Mouse (Mus musculus) kidney, adult 11 months (tissue): Measurements from ENCODE around the gene Elk4.

Experiments used
- DNase-seq: peaks from one replicate; pipeline ENCODE4 v3.0.0; 2022

The Elk4 gene

DNA sequence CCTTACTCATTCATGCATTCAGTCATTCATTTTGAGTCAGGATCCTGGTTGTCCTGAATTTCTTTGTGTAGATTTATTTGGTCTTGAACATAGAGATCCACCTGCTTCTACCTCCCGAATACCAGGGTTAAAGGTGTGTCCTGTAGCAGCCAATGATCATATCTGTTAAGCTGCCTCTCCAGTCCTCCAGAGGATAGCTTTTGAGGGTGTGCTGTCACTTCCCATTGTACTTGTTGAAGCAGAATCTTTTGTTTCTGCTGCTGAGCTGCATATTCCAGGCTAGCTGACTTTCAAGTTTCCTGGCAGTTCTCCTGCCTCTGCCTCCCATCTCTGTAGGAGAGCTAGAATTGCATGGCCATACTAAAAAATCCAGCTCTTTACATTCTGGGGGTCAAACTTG, 9.3 kb downstream of the Elk4 start:
- no peak for DNase-seq

DNA sequence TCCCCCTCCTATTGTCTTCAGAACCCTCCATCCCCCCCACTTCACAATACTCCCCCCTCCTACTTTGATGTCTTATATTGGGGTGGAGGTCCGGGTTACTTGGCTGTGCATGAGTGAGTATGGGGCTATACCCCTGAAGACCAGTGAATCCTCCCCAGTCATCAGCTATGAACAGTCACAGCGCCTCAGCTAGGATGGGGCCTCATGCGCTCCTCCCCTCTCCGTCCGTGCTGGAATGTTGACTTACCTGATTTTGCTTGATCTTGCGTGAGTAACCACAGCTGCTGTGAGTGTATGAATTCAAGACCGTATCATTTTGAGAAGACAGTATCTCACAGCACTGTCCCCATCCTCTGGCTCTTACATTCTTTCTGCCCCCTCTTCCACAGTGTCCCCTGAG, 12.5 kb downstream of the Elk4 start:
- no peak for DNase-seq

DNA sequence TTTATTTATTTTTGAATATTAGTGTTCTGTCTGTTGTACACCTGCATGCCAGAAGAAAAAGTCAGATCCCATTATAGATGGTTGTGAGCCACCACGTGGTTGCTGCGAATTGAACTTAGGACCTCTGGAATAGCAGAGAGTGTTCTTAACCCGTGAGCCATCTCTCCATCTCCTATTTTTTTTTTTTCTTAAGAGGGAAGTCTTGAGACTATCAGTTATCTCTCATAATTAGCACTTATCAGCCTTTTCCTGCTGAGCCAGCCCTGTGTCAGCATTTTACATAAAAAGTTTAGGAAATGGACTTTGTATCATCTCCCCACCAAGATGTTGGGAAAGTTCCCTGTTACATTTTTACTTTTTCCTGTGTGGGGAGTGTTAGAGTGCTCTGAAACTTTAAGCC, 14.7 kb downstream of the Elk4 start:
- no peak for DNase-seq

DNA sequence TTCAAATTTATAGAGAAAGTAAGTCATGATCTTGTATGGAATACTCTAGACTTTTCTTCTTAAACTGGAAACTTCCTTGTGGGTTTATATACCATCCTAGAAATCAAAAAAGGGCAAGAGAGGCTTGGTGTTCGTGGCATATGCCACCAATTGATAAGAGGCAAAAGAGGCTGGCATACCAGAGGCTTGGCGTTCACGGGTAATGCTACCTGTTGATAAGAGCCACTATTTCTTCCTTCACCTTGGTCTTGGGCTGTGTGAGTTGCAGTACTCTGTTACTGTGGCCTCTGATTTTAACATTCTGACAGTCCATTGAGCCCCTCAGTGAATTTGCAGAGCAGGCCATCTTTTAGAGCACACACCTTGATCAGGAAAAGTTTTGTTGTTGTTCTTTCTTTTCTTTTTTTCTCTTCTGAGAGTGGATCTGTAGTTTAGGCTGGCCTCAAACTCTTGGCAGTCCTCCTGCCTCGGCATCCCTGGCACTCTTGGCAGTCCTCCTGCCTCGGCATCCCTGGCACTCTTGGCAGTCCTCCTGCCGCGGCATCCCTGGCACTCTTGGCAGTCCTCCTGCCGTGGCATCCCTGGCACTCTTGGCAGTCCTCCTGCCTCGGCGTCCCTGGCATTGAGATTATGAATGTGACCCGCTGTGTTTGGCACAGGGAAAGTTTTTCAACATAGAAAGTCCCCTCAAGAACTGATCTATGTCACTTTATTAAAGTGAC, 19.7 kb downstream of the Elk4 start:
- no peak for DNase-seq

- no peak for DNase-seq
Observed at GRCm38 (mm10) chr1:132027978-132028377, 20.6 kb downstream of the Elk4 start.

GRCm38 (mm10) chr1:132028413-132028812, 21.0 kb downstream of the Elk4 start:
- DNase-seq: no peak

DNA sequence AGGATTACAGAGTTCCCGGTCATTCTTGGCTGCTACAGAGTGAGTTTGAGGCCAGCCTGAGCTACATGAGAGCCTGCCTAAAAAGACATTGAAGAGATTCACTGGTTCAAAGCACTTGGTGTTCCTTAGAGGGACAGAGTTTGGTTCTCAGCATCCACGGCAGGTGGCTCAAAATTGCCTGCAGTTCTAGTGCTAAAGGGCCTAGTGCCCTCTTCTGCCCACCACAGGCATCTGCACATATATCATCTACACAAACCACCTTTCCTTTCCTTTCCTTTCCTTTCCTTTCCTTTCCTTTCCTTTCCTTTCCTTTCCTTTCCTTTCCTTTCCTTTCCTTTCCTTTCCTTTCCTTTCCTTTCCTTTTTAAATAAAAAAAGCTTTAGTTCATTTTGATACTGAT, 23.2 kb downstream of the Elk4 start:
- no peak for DNase-seq

- DNase-seq: no peak
Observed at GRCm38 (mm10) chr1:132032172-132032571, 24.8 kb downstream of the Elk4 start.

GRCm38 (mm10) chr1:132037746-132038145, 30.3 kb downstream of the Elk4 start:
- DNase-seq: no peak

- no peak for DNase-seq
Observed at GRCm38 (mm10) chr1:132038753-132039152, 31.3 kb downstream of the Elk4 start.

- peak; percentile 28 for DNase-seq
Observed at GRCm38 (mm10) chr1:132040201-132040621, 32.8 kb downstream of the Elk4 start.

- DNase-seq: no peak
Observed at GRCm38 (mm10) chr1:132043759-132044158, 36.4 kb downstream of the Elk4 start.

DNA sequence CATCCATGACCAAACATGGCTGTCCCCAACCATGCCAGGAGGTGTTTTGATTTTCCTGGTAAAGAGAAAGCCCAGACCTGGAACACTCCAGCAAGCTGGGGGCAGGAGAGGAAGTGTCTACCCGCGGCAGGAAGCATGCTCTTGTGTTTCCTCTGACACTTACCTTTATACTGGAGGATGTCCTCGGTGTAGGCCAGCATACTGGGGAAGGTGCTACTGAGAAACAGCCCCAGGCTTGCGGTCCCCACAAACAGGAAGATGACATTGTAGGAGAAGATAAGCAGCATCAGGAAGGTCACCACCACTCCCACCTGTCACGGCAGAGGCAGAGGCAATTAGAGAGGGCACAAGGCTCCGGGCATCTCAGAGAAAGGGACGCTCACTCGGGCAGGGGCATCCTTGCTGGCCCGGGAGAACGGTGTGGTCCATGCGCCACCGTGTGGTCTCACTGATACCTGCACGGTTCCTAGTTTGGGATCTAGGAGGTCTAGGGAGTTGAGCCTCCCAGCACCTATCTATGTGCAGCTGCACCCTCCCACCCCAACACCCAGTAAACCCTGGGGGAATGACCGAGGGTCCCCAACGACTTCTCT, 38.8 kb downstream of the Elk4 start:
- DNase-seq: peak; percentile 44

DNA sequence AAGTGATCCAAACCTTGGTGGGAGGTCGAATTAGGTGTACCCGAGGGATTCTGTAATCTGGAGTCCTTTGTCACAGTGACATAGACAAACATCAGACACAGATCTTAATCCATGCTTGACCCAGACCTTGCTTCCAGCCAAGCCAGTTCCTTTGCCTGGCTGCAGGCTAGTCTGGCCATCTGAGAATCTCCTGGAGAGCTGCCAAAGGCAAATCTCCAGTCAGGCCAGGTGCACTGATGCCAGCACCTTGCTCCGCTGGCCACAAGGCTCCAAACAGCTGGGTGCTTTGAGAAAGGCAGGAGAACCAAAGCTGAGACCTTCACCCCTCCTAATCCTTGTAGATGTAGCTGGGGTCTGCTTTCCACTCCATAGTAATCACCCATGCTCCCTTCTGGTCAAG, 44.3 kb downstream of the Elk4 start:
- DNase-seq: no peak

DNA sequence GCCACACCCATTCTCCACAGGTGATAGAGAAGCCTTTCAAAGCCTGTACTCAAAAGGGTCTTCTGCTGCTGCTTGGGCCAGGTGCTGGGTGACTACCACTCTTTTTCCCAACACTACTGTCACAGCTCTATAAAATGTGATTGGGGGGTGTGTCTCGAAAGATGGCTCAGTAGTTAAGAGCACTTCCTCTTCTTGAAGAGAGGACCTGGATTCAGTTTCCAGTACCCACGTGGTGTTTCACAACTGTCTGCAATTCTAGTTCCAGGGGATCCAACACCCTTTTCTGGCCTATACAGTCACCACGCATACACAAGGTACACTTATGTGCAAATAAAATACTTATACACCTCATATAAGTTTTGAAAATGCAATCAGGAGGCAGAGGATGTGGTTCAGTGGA, 47.0 kb downstream of the Elk4 start:
- DNase-seq: no peak

DNA sequence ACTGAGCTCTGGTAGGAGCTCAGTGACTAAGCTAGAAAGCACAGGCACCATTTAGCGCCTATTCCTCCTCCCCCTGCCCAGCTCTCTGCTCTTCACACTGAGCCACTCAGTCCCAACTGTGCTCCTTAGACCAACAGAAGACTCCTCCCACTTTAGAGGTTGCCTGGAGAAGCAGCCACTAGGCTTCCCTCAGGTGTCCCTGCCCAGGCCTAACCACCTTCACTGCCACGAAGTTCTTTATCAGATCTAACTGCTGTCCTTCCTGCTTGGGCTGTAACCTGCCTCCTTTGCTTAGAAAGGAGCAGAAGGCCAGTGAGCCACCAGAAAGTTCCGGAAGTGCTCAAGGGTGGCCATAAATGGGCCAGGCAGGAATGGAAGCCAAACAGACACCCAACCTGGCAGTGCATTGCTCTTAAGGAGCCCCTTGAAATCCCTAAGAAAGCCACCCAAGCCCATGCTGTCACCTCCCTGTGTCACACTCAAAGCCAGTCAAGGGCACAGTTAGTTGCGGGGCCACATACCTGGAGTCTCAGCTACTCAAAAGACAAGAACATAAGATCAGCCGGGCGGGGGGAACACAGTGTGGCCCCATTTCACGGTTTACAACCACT, 47.8 kb downstream of the Elk4 start:
- no peak for DNase-seq

GRCm38 (mm10) chr1:132058558-132058957, 51.2 kb downstream of the Elk4 start:
- no peak for DNase-seq

GRCm38 (mm10) chr1:132060036-132060769, 52.8 kb downstream of the Elk4 start:
- no peak for DNase-seq

GRCm38 (mm10) chr1:132061750-132062541, 54.5 kb downstream of the Elk4 start:
- DNase-seq: peak; percentile 88

DNA sequence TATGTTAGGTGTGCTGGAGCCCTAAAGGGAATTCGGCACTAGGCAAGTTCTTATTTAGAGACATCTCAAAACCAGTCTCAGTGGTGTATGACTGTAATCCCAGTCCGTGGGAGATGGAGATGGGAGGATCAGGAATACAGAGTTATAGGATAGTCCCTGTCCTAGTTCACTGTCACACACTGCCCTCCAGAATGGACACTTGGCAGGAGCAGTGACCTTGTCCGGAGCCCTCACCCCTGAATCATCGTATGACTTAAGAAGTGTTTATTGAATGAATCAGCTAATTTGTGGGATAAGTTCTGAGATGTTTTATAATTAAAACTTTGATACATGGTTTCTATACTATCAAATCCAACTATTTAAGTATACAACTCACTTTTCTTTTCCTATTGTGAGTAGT, 55.7 kb downstream of the Elk4 start:
- no peak for DNase-seq

GRCm38 (mm10) chr1:132065001-132065400, 57.6 kb downstream of the Elk4 start:
- no peak for DNase-seq

DNA sequence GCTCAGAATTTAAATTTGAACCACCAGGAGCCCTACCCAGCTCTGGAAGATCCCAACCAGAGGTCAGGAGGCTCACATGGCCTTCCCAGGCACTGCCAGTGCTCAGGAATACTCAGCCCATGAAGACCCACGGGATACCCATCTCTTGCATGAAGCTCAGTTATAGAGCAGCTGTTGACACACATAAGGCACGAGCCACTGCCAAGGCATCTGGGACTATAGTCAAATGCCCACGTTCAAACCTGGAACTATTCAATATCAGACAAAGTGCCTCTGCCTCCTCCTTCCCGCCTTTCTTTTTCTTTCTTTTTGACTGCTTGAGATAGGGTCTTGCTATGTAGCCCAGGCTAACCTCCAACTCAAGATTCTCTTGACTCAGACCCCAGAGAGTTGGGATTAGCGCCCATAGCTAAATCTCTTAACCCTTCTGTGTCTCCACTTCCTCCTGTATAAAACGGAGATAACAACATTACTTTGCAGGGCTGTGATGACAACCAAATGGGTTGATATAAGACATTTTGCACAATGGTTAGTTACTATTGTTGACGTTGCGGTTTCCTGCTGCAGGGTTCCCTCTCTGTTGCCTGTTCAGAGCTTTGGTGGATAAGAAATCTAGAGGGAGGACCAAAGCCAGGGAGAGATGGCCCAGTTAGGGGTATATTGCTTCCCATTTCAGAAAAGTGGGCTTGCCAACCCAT, 58.2 kb downstream of the Elk4 start:
- no peak for DNase-seq
